Mouse (Mus musculus) heart, adult 10 weeks (tissue): Measurements from ENCODE around the gene Vmn1r188. TPM values are rescaled to one million over a fixed set of nuclear protein-coding genes. Genes with fewer than 3 reads are reported as not detected.

ENCODE experiments used
- polyA plus RNA-seq: library from polyadenylated mRNA; stranded (reverse); fragments of 350-450 nt; fragmentation: Illumina TruSeq; extraction: RNeasy Lipid Tissue Mini Kit (QIAGEN cat#74804); gene quantifications from one replicate; pipeline ENCODE4 v1.2.3, GENCODE M21; 2014; ENCODE audit warnings: low read depth, low replicate concordance

The Vmn1r188 gene
- polyA plus RNA-seq, result not detected

GRCm38 (mm10) chr13:22084140-22084539 is at the start of gene Vmn1r188:
Vmn1r188 (plus strand) TSS chr13:22084440.

GRCm38 (mm10) chr13:22035267-22036148 is 48.7 kb upstream of the Vmn1r188 start, which contains the start of the genes Hist1h2ah and Hist1h2bk:
Hist1h2ah (minus strand) TSS chr13:22035568.
Hist1h2bk (plus strand) TSS chr13:22035870.

GRCm38 (mm10) chr13:22041142-22041536 is 43.1 kb upstream of the Vmn1r188 start, which contains the start of gene Hist1h4i:
Hist1h4i (minus strand) TSS chr13:22041362.

GRCm38 (mm10) chr13:22042568-22043502 is 41.4 kb upstream of the Vmn1r188 start, which contains the start of the genes Hist1h2ag and Hist1h2bj:
Hist1h2ag (minus strand) TSS chr13:22042944.
Hist1h2bj (plus strand) TSS chr13:22043214.

GRCm38 (mm10) chr13:22105724-22106123 is 21.5 kb downstream of the Vmn1r188 start, which contains the start of gene Vmn1r189:
Vmn1r189 (minus strand) TSS chr13:22105824.

Other genes starting within 250 kb of the Vmn1r188 start
- gene Zfp184, start 139.3 kb upstream of the Vmn1r188 start, polyA plus RNA-seq, result 0.31 TPM
- not detected for gene Pom121l2, start 103.2 kb upstream of the Vmn1r188 start, polyA plus RNA-seq
- gene Prss16, start 74.7 kb upstream of the Vmn1r188 start, polyA plus RNA-seq, result not detected
- not detected for gene Hist1h2ah, start 48.9 kb upstream of the Vmn1r188 start, polyA plus RNA-seq
- not detected for gene Hist1h2bk, start 48.6 kb upstream of the Vmn1r188 start, polyA plus RNA-seq
- 6.0 TPM for gene Hist1h4i, start 43.1 kb upstream of the Vmn1r188 start, polyA plus RNA-seq
- not detected for gene Hist1h2ag, start 41.5 kb upstream of the Vmn1r188 start, polyA plus RNA-seq
- gene Hist1h2bj, start 41.2 kb upstream of the Vmn1r188 start, polyA plus RNA-seq, result not detected
- not detected for gene Vmn1r189, start 21.4 kb downstream of the Vmn1r188 start, polyA plus RNA-seq
- gene Vmn1r191, start 99.5 kb downstream of the Vmn1r188 start, polyA plus RNA-seq, result not detected
- not detected for gene Vmn1r192, start 106.7 kb downstream of the Vmn1r188 start, polyA plus RNA-seq
- gene Vmn1r193, start 138.7 kb downstream of the Vmn1r188 start, polyA plus RNA-seq, result not detected
- not detected for gene Vmn1r194, start 159.8 kb downstream of the Vmn1r188 start, polyA plus RNA-seq
- gene Vmn1r195, start 186.1 kb downstream of the Vmn1r188 start, polyA plus RNA-seq, result not detected
- not detected for gene Vmn1r196, start 205.5 kb downstream of the Vmn1r188 start, polyA plus RNA-seq
- gene Vmn1r197, start 240.1 kb downstream of the Vmn1r188 start, polyA plus RNA-seq, result not detected